Mouse (Mus musculus): ENCODE data around the gene Mapkap1. TPM values are rescaled to one million over a fixed set of nuclear protein-coding genes. Genes with fewer than 3 reads are reported as not detected.
A peak's percentile ranks its signal among the peaks of the same experiment; 100 is the strongest.

Mapkap1 gene
- polyA plus RNA-seq, 1 experiment, result 52.1 TPM

DNA sequence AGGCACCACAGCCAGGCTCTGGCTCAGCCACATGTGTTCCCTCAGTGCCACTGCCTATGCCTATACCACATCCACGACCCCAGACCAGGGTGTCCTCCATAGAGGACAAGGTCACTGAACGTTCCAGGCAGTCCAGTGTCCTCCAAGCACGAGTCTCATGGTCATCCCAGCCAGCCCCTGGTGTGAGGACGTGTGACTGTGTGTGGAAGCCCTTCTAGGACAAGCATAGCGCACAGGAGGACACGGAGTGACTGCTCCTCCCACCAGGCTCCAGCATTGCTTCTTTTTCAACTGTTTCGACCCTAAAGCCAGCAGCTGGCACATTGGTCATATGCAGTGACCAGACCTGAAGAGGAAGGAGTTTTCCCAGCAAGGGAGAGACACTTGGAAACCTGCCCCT lies 223.2 kb downstream of the Mapkap1 start:
- TF ChIP-seq CTCF (IDR thresholded peaks at IDR 0.05; ENCODE audit: control insufficient read depth, insufficient read depth, insufficient replicate concordance, low read depth, low read length) (no peak), POLR2A (IDR thresholded peaks at IDR 0.05; ENCODE audit: control insufficient read depth, low read depth, low read length) (no peak)
- Histone ChIP-seq H3K27me3 (ENCODE audit: control insufficient read depth, insufficient read depth, low read length) (no peaks in the 10 kb centered on the region), H3K4me1 (ENCODE audit: control insufficient read depth, insufficient read depth, low read length) (no peaks in the 10 kb centered on the region; the same call in 1 of the 2 replicates), H3K4me3 (ENCODE audit: control insufficient read depth, low read depth, low read length) (no peak overlapping the region), H3K36me3 (ENCODE audit: control insufficient read depth, insufficient read depth, low read length) (no peaks in the 10 kb centered on the region), H3K27ac (ENCODE audit: control insufficient read depth, insufficient read depth, low read depth, low read length) (no peak overlapping the region)

DNA sequence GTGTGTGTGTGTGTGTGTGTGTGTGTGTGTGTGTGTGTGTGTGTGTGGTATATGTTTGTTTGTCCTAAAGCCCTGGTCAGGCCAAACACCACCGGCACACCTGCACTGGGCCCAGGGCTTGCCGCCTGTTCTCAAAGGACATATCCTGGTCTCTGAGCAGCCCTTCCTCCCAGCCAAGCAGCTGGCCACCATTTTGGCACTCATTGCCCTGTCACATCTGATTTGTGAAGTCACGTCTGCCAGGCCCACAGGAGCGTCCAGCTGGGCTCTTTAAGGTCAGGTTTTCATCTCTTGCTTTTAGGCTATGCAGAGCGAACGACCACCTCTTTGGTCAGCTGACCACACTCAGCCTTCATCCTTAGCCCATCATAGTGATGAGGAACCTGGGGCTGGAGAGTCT lies 223.9 kb downstream of the Mapkap1 start:
- Histone ChIP-seq H3K27ac (ENCODE audit: control insufficient read depth, insufficient read depth, low read depth, low read length) (no peak overlapping the region), H3K27me3 (ENCODE audit: control insufficient read depth, insufficient read depth, low read length) (no peaks in the 10 kb centered on the region), H3K4me3 (ENCODE audit: control insufficient read depth, low read depth, low read length) (no peak overlapping the region), H3K36me3 (ENCODE audit: control insufficient read depth, insufficient read depth, low read length) (no peaks in the 10 kb centered on the region), H3K4me1 (ENCODE audit: control insufficient read depth, insufficient read depth, low read length) (no peaks in the 10 kb centered on the region; the same call in 1 of the 2 replicates)
- TF ChIP-seq CTCF (IDR thresholded peaks at IDR 0.05; ENCODE audit: control insufficient read depth, insufficient read depth, insufficient replicate concordance, low read depth, low read length) (no peak), POLR2A (IDR thresholded peaks at IDR 0.05; ENCODE audit: control insufficient read depth, low read depth, low read length) (no peak)

DNA sequence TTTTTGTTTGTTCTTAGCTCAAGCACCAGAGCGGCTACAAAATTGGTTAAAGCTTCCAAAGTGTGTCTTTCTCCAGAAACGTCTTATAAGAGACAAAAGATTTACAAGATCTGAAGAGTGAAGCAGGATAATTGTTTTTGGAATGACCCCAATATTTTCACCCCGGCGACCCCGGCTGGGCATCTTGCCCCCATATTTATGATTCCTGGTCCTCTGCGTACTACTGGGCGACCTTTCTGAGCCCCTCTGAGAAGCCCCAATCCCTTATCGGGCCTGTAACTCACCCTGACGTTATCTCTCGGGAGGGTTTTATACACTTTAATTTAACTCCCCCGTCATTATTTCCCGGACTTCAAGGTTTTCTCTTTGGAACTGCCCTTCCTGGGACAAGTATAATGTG lies 225.5 kb downstream of the Mapkap1 start:
- no peak overlapping the region for H3K4me3 ChIP-seq (ENCODE audit: control insufficient read depth, low read depth, low read length)
- H3K27me3 ChIP-seq (ENCODE audit: control insufficient read depth, insufficient read depth, low read length), result no peaks in the 10 kb centered on the region
- H3K36me3 ChIP-seq (ENCODE audit: control insufficient read depth, insufficient read depth, low read length), result no peaks in the 10 kb centered on the region
- H3K27ac ChIP-seq (ENCODE audit: control insufficient read depth, insufficient read depth, low read depth, low read length), result no peak overlapping the region
- no peak for TF ChIP-seq POLR2A (IDR thresholded peaks at IDR 0.05; ENCODE audit: control insufficient read depth, low read depth, low read length)
- TF ChIP-seq CTCF (IDR thresholded peaks at IDR 0.05; ENCODE audit: control insufficient read depth, insufficient read depth, insufficient replicate concordance, low read depth, low read length), result no peak
- no peaks in the 10 kb centered on the region; the same call in 1 of the 2 replicates for H3K4me1 ChIP-seq (ENCODE audit: control insufficient read depth, insufficient read depth, low read length)

DNA sequence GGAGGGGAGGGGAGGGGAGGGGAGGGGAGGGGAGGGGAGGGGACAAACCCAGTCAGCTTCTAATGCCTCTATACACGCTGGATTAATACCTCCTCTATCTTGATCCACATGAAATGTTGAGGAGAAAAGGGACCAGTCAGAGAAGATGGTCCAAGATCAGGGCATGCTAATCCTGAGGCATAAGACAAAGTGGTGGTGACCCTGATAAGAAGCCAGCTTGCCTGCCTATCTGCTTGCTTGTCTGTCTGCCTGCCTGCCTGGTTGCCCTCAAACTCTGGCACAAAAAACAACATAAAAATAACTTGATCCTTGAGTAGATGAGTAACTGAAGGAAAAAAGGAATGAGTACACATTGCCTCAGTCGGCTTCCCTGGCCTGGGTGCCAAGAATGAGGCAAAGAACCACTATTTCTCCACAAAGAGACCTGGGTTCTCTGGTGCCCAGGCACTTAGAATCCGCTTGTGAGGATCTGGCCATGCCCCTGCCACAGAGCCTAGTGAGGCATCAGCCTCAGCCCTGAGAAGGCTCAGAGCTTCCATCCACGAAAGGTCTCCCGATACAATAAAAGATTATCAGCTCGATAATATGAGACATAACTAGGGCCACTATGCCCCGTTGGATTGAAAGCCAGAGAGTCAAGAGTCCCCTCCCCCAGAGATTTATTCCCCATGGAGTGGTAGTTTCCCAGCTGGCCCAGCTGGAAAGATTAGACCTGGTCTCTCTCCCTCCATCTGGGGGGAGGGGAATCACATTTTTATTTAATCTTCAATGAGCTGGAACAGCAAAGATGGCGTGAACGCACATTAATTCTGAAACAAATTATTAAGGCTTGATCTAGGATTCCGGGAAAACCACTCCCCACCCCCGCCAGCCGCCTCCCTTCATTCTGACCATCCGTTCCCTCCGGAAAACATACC lies 228.9 kb downstream of the Mapkap1 start:
- H3K4me3 ChIP-seq (ENCODE audit: control insufficient read depth, low read depth, low read length), result no peak overlapping the region
- peaks cover 6% of the 10 kb centered on the region for H3K4me1 ChIP-seq (ENCODE audit: control insufficient read depth, insufficient read depth, low read length)
- H3K27me3 ChIP-seq (ENCODE audit: control insufficient read depth, insufficient read depth, low read length), result no peaks in the 10 kb centered on the region
- no peak for TF ChIP-seq CTCF (IDR thresholded peaks at IDR 0.05; ENCODE audit: control insufficient read depth, insufficient read depth, insufficient replicate concordance, low read depth, low read length)
- no peak for TF ChIP-seq POLR2A (IDR thresholded peaks at IDR 0.05; ENCODE audit: control insufficient read depth, low read depth, low read length)
- H3K36me3 ChIP-seq (ENCODE audit: control insufficient read depth, insufficient read depth, low read length), result no peaks in the 10 kb centered on the region
- no peak overlapping the region for H3K27ac ChIP-seq (ENCODE audit: control insufficient read depth, insufficient read depth, low read depth, low read length)

DNA sequence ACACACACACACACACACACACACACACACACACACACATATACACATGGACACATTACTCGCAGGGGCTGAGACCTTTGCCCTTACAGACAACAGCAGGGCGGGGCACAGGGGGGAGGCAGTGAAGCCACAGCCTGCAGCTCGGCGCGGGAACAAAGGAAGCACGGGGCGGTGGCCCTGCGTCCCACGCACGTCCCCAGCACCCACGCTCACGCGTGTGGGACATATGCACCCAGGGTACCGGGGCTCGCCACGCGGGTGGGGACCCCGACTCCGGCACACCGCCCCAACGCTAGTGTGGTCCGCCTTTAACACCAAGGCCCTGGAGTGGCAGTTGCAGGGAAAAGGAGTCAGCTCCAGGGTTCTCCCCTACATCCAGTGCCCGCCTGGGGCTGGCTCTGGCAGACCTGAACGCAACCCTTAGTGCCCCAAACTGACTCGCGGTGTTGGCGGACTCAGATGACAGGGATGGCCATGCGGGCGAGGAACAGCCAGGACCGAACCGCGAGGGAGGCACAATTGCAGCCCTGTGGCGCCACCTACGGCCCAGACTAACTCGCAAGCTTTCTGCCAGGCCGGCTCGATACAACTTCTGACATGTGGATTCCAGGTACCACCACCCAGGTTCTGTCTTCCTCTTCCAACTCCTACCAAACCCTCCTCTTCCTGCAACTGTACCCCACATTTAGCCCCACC lies 232.5 kb downstream of the Mapkap1 start:
- Histone ChIP-seq H3K4me1 (ENCODE audit: control insufficient read depth, insufficient read depth, low read length) (peaks cover 6% of the 10 kb centered on the region), H3K27me3 (ENCODE audit: control insufficient read depth, insufficient read depth, low read length) (no peaks in the 10 kb centered on the region), H3K27ac (ENCODE audit: control insufficient read depth, insufficient read depth, low read depth, low read length) (no peak overlapping the region), H3K36me3 (ENCODE audit: control insufficient read depth, insufficient read depth, low read length) (no peaks in the 10 kb centered on the region), H3K4me3 (ENCODE audit: control insufficient read depth, low read depth, low read length) (peak overlapping the region; percentile 65)
- no peak for TF ChIP-seq POLR2A (IDR thresholded peaks at IDR 0.05; ENCODE audit: control insufficient read depth, low read depth, low read length)
- peak; percentile 77; the same call in 1 of the 2 replicates for TF ChIP-seq CTCF (IDR thresholded peaks at IDR 0.05; ENCODE audit: control insufficient read depth, insufficient read depth, insufficient replicate concordance, low read depth, low read length)

DNA sequence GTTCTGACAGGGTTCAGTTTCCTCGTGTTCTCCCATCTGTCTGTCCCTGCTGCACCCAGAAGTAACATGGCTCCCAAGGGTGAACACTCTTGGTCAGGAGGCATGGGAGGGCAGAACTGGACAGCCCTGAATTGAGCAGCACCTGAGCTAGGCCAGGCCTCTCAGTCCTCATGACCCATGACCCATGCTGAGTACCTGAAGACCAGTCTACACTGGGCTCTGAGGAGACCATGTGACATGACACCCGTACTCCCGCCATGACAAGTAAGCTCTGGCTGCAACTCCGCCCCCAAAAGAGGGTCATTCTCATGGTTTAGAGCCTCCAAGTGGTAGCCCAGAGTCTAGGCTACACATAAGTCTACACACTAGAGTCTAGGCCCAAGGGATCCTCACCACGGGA lies 233.2 kb downstream of the Mapkap1 start:
- peaks cover 7% of the 10 kb centered on the region for H3K4me1 ChIP-seq (ENCODE audit: control insufficient read depth, insufficient read depth, low read length)
- no peaks in the 10 kb centered on the region for H3K27me3 ChIP-seq (ENCODE audit: control insufficient read depth, insufficient read depth, low read length)
- H3K36me3 ChIP-seq (ENCODE audit: control insufficient read depth, insufficient read depth, low read length), result no peaks in the 10 kb centered on the region
- no peak for TF ChIP-seq CTCF (IDR thresholded peaks at IDR 0.05; ENCODE audit: control insufficient read depth, insufficient read depth, insufficient replicate concordance, low read depth, low read length)
- no peak for TF ChIP-seq POLR2A (IDR thresholded peaks at IDR 0.05; ENCODE audit: control insufficient read depth, low read depth, low read length)
- H3K27ac ChIP-seq (ENCODE audit: control insufficient read depth, insufficient read depth, low read depth, low read length), result no peak overlapping the region
- no peak overlapping the region for H3K4me3 ChIP-seq (ENCODE audit: control insufficient read depth, low read depth, low read length)

DNA sequence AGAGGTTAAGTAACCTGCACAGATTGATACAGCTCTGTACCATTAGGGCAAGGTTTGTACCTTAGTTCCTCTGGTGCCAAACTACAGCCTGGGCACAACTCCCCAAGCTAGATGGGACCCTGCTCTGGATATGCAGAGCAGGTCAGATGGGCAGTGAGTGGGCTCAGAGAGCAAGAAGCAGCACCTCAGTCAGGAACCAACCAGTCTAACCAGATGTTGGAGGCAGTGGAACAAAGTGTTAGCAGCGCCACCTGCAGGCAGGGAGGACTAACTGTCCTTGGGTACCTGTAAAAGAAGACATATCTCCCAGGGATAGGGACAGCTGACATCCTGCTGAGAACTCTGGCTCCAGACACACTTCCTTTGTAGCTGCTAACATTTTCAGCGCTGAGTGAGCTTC lies 235.8 kb downstream of the Mapkap1 start:
- H3K4me1 ChIP-seq (ENCODE audit: control insufficient read depth, insufficient read depth, low read length), result peaks cover 22% of the 10 kb centered on the region
- no peaks in the 10 kb centered on the region for H3K36me3 ChIP-seq (ENCODE audit: control insufficient read depth, insufficient read depth, low read length)
- H3K27ac ChIP-seq (ENCODE audit: control insufficient read depth, insufficient read depth, low read depth, low read length), result no peak overlapping the region
- no peaks in the 10 kb centered on the region for H3K27me3 ChIP-seq (ENCODE audit: control insufficient read depth, insufficient read depth, low read length)
- TF ChIP-seq CTCF (IDR thresholded peaks at IDR 0.05; ENCODE audit: control insufficient read depth, insufficient read depth, insufficient replicate concordance, low read depth, low read length) (peak; percentile 89; the same call in 1 of the 2 replicates), POLR2A (IDR thresholded peaks at IDR 0.05; ENCODE audit: control insufficient read depth, low read depth, low read length) (no peak)
- H3K4me3 ChIP-seq (ENCODE audit: control insufficient read depth, low read depth, low read length), result no peak overlapping the region
